In genomic region chr15:96717181-96717580, GRCm38 (mm10) we compare ENCODE assay signal across 27 mouse cellular contexts. TPM values are rescaled to one million over a fixed set of nuclear protein-coding genes. Genes with fewer than 3 reads are reported as not detected.
DNase-seq lines count a peak whose midpoint lies in the region; ATAC-seq and TF ChIP-seq lines count a peak whose summit lies in the region.
"Had no signal": no experiment of that assay in that cellular context is flagged by ENCODE, and none has a peak within 500 bp of the region (broad histone marks: within the 10 kb centered on the region; RNA-seq: fewer than 3 reads in every experiment).

No protein-coding gene starts in this region.

- no peaks in the 10 kb centered on the region for H3K79me2 ChIP-seq in liver, adult 2 months (ENCODE audit: control insufficient read depth, insufficient read depth, low read length)

- no peak overlapping the region for H3K9ac ChIP-seq in heart, embryonic 11.5 days (ENCODE audit: low read depth, low read length)
- H3K9ac ChIP-seq in liver, adult 2 months (ENCODE audit: low read depth, low read length) = no peak overlapping the region
- H3K9ac ChIP-seq: embryonic facial prominence, embryonic 13.5 days; forebrain, embryonic 12.5 days; forebrain, embryonic 15.5 days; heart, embryonic 13.5 days; hindbrain, embryonic 12.5 days; hindbrain, embryonic 15.5 days had no signal

- H3K27me3 ChIP-seq in heart, embryonic 10.5 days (ENCODE audit: insufficient read depth, poor library complexity, severe bottlenecking) = no peaks in the 10 kb centered on the region
- no peaks in the 10 kb centered on the region for H3K27me3 ChIP-seq in heart, embryonic 11.5 days (ENCODE audit: control insufficient read depth, insufficient read depth, low read length)
- H3K27me3 ChIP-seq in liver, adult 2 months (ENCODE audit: control insufficient read depth, insufficient read depth, low read length) = no peaks in the 10 kb centered on the region
- H3K27me3 ChIP-seq in limb, embryonic 10.5 days (ENCODE audit: low read depth, poor library complexity, severe bottlenecking) = no peaks in the 10 kb centered on the region
- H3K27me3 ChIP-seq: embryonic facial prominence, embryonic 13.5 days; forebrain, embryonic 12.5 days; forebrain, embryonic 15.5 days; heart, embryonic 13.5 days; hindbrain, embryonic 12.5 days; hindbrain, embryonic 15.5 days had no signal

- H3K4me3 ChIP-seq in heart, embryonic 10.5 days = no peak overlapping the region
- no peak overlapping the region for H3K4me3 ChIP-seq in heart, embryonic 11.5 days (ENCODE audit: low read depth, low read length)
- no peak overlapping the region for H3K4me3 ChIP-seq in liver, adult 2 months (ENCODE audit: insufficient read depth, low read depth, low read length)
- no peak overlapping the region for H3K4me3 ChIP-seq in limb, embryonic 10.5 days
- H3K4me3 ChIP-seq: embryonic facial prominence, embryonic 10.5 days; embryonic facial prominence, embryonic 13.5 days; erythroblast, embryonic 14.5 days; forebrain, embryonic 12.5 days; forebrain, embryonic 15.5 days; heart, embryonic 13.5 days; hindbrain, embryonic 12.5 days; hindbrain, embryonic 15.5 days had no signal

- no peaks in the 10 kb centered on the region for H3K36me3 ChIP-seq in heart, embryonic 10.5 days
- no peaks in the 10 kb centered on the region for H3K36me3 ChIP-seq in heart, embryonic 11.5 days (ENCODE audit: control insufficient read depth, insufficient read depth, low read length)
- no peaks in the 10 kb centered on the region for H3K36me3 ChIP-seq in liver, adult 2 months (ENCODE audit: control insufficient read depth, insufficient read depth, low read length)
- H3K36me3 ChIP-seq in limb, embryonic 10.5 days = no peaks in the 10 kb centered on the region
- H3K36me3 ChIP-seq: embryonic facial prominence, embryonic 10.5 days; embryonic facial prominence, embryonic 13.5 days; forebrain, embryonic 12.5 days; forebrain, embryonic 15.5 days; heart, embryonic 13.5 days; hindbrain, embryonic 12.5 days; hindbrain, embryonic 15.5 days had no signal

- 0 out of 2 replicates have a peak overlapping the region, but pooled peaks have one; percentile 32 for H3K27ac ChIP-seq in heart, embryonic 10.5 days
- H3K27ac ChIP-seq in heart, embryonic 11.5 days (ENCODE audit: low read depth, low read length) = no peak overlapping the region
- H3K27ac ChIP-seq in liver, adult 2 months (replicated peaks; ENCODE audit: insufficient read depth, low read depth, low read length) = 0 out of 2 replicates have a peak overlapping the region, but pooled peaks have one; percentile 0
- peak overlapping the region; percentile 74 for H3K27ac ChIP-seq in limb, embryonic 10.5 days
- H3K27ac ChIP-seq: embryonic facial prominence, embryonic 10.5 days; embryonic facial prominence, embryonic 13.5 days; forebrain, embryonic 12.5 days; forebrain, embryonic 15.5 days; heart, embryonic 13.5 days; hindbrain, embryonic 12.5 days; hindbrain, embryonic 15.5 days had no signal

- no peaks in the 10 kb centered on the region for H3K4me1 ChIP-seq in heart, embryonic 10.5 days
- H3K4me1 ChIP-seq in heart, embryonic 11.5 days (ENCODE audit: control insufficient read depth, insufficient read depth, low read length) = no peaks in the 10 kb centered on the region
- peaks cover 9% of the 10 kb centered on the region; the same call in 1 of the 2 replicates for H3K4me1 ChIP-seq in liver, adult 2 months (ENCODE audit: control insufficient read depth, insufficient read depth, low read length)
- peaks cover 11% of the 10 kb centered on the region for H3K4me1 ChIP-seq in limb, embryonic 10.5 days
- H3K4me1 ChIP-seq: forebrain, embryonic 12.5 days; forebrain, embryonic 15.5 days; hindbrain, embryonic 12.5 days; hindbrain, embryonic 15.5 days had no signal

- H3K4me2 ChIP-seq in heart, embryonic 11.5 days = no peak overlapping the region
- H3K4me2 ChIP-seq: embryonic facial prominence, embryonic 13.5 days; forebrain, embryonic 12.5 days; forebrain, embryonic 15.5 days; heart, embryonic 13.5 days; hindbrain, embryonic 12.5 days; hindbrain, embryonic 15.5 days had no signal

- no peaks in the 10 kb centered on the region for H3K9me3 ChIP-seq in heart, embryonic 10.5 days
- no peaks in the 10 kb centered on the region for H3K9me3 ChIP-seq in heart, embryonic 11.5 days (replicated peaks; ENCODE audit: control insufficient read depth, low read length)
- no peaks in the 10 kb centered on the region for H3K9me3 ChIP-seq in limb, embryonic 10.5 days (replicated peaks)
- H3K9me3 ChIP-seq: embryonic facial prominence, embryonic 10.5 days; embryonic facial prominence, embryonic 13.5 days; forebrain, embryonic 12.5 days; forebrain, embryonic 15.5 days; heart, embryonic 13.5 days; hindbrain, embryonic 12.5 days; hindbrain, embryonic 15.5 days had no signal

- no peak for ATAC-seq in heart, embryonic 11.5 days (replicated peaks; ENCODE audit: insufficient number of reproducible peaks, low FRiP score, low TSS enrichment)
- ATAC-seq: activated CD4-positive, CD25-positive, alpha-beta regulatory T cell, adult 4 months; CD4-positive, CD25-positive, alpha-beta regulatory T cell, adult 4 months; forebrain, embryonic 15.5 days; intestine, postnatal 0 days had no signal

- 71% methylated on average over 3 of the region's 3 CpGs for WGBS in heart, embryonic 10.5 days
- 70% methylated on average over 3 of the region's 3 CpGs for WGBS in heart, embryonic 11.5 days (ENCODE audit: insufficient replicate concordance)
- WGBS in liver, adult 2 months = 40% methylated on average over 3 of the region's 3 CpGs
- WGBS in limb, embryonic 10.5 days = 58% methylated on average over 3 of the region's 3 CpGs

- TF ChIP-seq POLR2A in liver, adult 2 months (IDR thresholded peaks at IDR 0.05; ENCODE audit: extremely low read depth, insufficient read depth, low read length) = no peak

- TF ChIP-seq CTCF in liver, adult 2 months (IDR thresholded peaks at IDR 0.05; ENCODE audit: low read depth, low read length) = no peak

- DNase-seq in heart, embryonic 10.5 days (ENCODE audit: low spot score) = no peak
- peak; percentile 75 for DNase-seq in liver, adult 2 months (ENCODE audit: extremely low read depth, low read depth, low spot score)
- no peak for DNase-seq in liver
- DNase-seq in NIH3T3 (ENCODE audit: low read depth) = peak; percentile 52
- no peak for DNase-seq in limb, embryonic 10.5 days (ENCODE audit: low spot score)
- DNase-seq in frontal cortex, postnatal 10 days (ENCODE audit: low spot score in 2 of 2) = no peak
- DNase-seq: adrenal gland, adult 8-10 months; adrenal gland, postnatal 25 days; cerebellum, adult 11-12 months; cerebellum, adult 8-10 months; cerebellum, postnatal 10 days; cerebellum, postnatal 36 days; embryo, embryonic 11 days; gastrocnemius, postnatal 14 days; heart, postnatal 10 days had no signal

RNA-seq across cellular contexts. Expression of gene Slc38a2, which starts 17.7 kb away (rescaled TPM):
- polyA plus RNA-seq in heart, embryonic 10.5 days (2016; fragmentation: Nextera tagmentation; extraction: Ambion mirVana) = 113 and 119 TPM in 2 replicates
- polyA plus RNA-seq in heart, embryonic 11.5 days (2014; fragmentation: Nextera tagmentation; extraction: Ambion mirVana) = 139 and 157 TPM in 2 replicates
- 73.9 and 85.1 TPM in 2 replicates for total RNA-seq in liver, adult 2 months (2014; rRNA removed)
- polyA plus RNA-seq in liver, adult 2 months (2012; rRNA removed) = 22.1 and 22.5 TPM in 2 replicates
- 173 and 198 TPM in 2 replicates for polyA plus RNA-seq in limb, embryonic 10.5 days (2016; fragmentation: Nextera tagmentation; extraction: Ambion mirVana)

Comparison
In these comparisons a context has a peak if more than half of its experiments do, and no peak if none do; other contexts are left out.
1. DNase-seq: peak in liver, adult 2 months (single experiment) and NIH3T3 (single experiment); none in heart, embryonic 10.5 days (single experiment), liver (single experiment), limb, embryonic 10.5 days (single experiment) and frontal cortex, postnatal 10 days (0 of 2).